Mouse (Mus musculus): ENCODE measurements around the gene Ppfibp1. TPM values are rescaled to one million over a fixed set of nuclear protein-coding genes. Genes with fewer than 3 reads are reported as not detected.
"Not testable (repeated sequence)": the region's sequence is repeated elsewhere in the genome, so short reads cannot be mapped to it uniquely, and the experiment has no call there.

The Ppfibp1 gene
- total RNA-seq, 1 experiment: 39.9 TPM

- H3K27ac ChIP-seq (ENCODE audit: insufficient read depth, low read depth, low read length, poor library complexity, severe bottlenecking): no peak overlapping the region
- H3K4me1 ChIP-seq (ENCODE audit: control insufficient read depth in 2 of 2, insufficient read depth in 2 of 2, low read length in 2 of 2, poor library complexity in 1 of 2): peaks cover 0 to 6% of the 10 kb centered on the region in 2 experiments; a peak in 1 of 4 replicates
- H3K4me3 ChIP-seq (ENCODE audit: insufficient read depth in 1 of 2, low read depth in 1 of 2, low read length in 2 of 2, poor library complexity in 1 of 2, severe bottlenecking in 1 of 2): no peak overlapping the region
- H3K9ac ChIP-seq (ENCODE audit: insufficient read depth, low read depth, low read length, poor library complexity, severe bottlenecking): no peak overlapping the region
- in situ Hi-C loops (cut with MboI; ENCODE audit: low sequenced_read_pairs in 2 of 2, unreplicated experiment in 2 of 2): no loop called here
- no peak for DNase-seq (ENCODE audit: low read depth, low spot score)
- H3K36me3 ChIP-seq (ENCODE audit: control insufficient read depth, insufficient read depth, low read length, poor library complexity, severe bottlenecking): no peaks in the 10 kb centered on the region
- TF ChIP-seq CHD2 (IDR thresholded peaks at IDR 0.05; ENCODE audit: low read depth, low read length): no peak
- TF ChIP-seq ZC3H11A (IDR thresholded peaks at IDR 0.05; ENCODE audit: borderline replicate concordance, low read depth, low read length): no peak
- TF ChIP-seq HCFC1 (IDR thresholded peaks at IDR 0.05; ENCODE audit: borderline replicate concordance, insufficient read depth, low read length): no peak
- no peak for TF ChIP-seq MAFK (IDR thresholded peaks at IDR 0.05; ENCODE audit: insufficient read depth, low read depth, low read length)
- no peak for TF ChIP-seq ZNF384 (IDR thresholded peaks at IDR 0.05; ENCODE audit: low read depth, low read length)
- H3K9me3 ChIP-seq (ENCODE audit: control insufficient read depth, insufficient read depth, low read depth, low read length): no peaks in the 10 kb centered on the region
These were observed 36.4 kb upstream of the Ppfibp1 start for GRCm38 (mm10) chr6:146851916-146852315.

- no peaks in the 10 kb centered on the region for H3K36me3 ChIP-seq (ENCODE audit: control insufficient read depth, insufficient read depth, low read length, poor library complexity, severe bottlenecking)
- TF ChIP-seq ZNF384 (IDR thresholded peaks at IDR 0.05; ENCODE audit: low read depth, low read length): no peak
- no peak for TF ChIP-seq ZC3H11A (IDR thresholded peaks at IDR 0.05; ENCODE audit: borderline replicate concordance, low read depth, low read length)
- no peak for TF ChIP-seq CHD2 (IDR thresholded peaks at IDR 0.05; ENCODE audit: low read depth, low read length)
- no peak for TF ChIP-seq MAFK (IDR thresholded peaks at IDR 0.05; ENCODE audit: insufficient read depth, low read depth, low read length)
- TF ChIP-seq HCFC1 (IDR thresholded peaks at IDR 0.05; ENCODE audit: borderline replicate concordance, insufficient read depth, low read length): no peak
- H3K9ac ChIP-seq (ENCODE audit: insufficient read depth, low read depth, low read length, poor library complexity, severe bottlenecking): no peak overlapping the region
- H3K4me1 ChIP-seq (ENCODE audit: control insufficient read depth in 2 of 2, insufficient read depth in 2 of 2, low read length in 2 of 2, poor library complexity in 1 of 2): peaks cover 0 to 6% of the 10 kb centered on the region in 2 experiments; a peak in 1 of 4 replicates
- DNase-seq (ENCODE audit: low read depth, low spot score): no peak
- H3K9me3 ChIP-seq (ENCODE audit: control insufficient read depth, insufficient read depth, low read depth, low read length): no peaks in the 10 kb centered on the region
- no peak overlapping the region for H3K4me3 ChIP-seq (ENCODE audit: insufficient read depth in 1 of 2, low read depth in 1 of 2, low read length in 2 of 2, poor library complexity in 1 of 2, severe bottlenecking in 1 of 2)
- in situ Hi-C loops (cut with MboI; ENCODE audit: low sequenced_read_pairs in 2 of 2, unreplicated experiment in 2 of 2): no loop called here
- no peak overlapping the region for H3K27ac ChIP-seq (ENCODE audit: insufficient read depth, low read depth, low read length, poor library complexity, severe bottlenecking)
These were observed 35.5 kb upstream of the Ppfibp1 start for GRCm38 (mm10) chr6:146852739-146853138.

- Histone ChIP-seq H3K4me1 (ENCODE audit: control insufficient read depth in 2 of 2, insufficient read depth in 2 of 2, low read length in 2 of 2, poor library complexity in 1 of 2) (no peaks in the 10 kb centered on the region), H3K9ac (ENCODE audit: insufficient read depth, low read depth, low read length, poor library complexity, severe bottlenecking) (no peak overlapping the region), H3K4me3 (ENCODE audit: insufficient read depth in 1 of 2, low read depth in 1 of 2, low read length in 2 of 2, poor library complexity in 1 of 2, severe bottlenecking in 1 of 2) (no peak overlapping the region), H3K36me3 (ENCODE audit: control insufficient read depth, insufficient read depth, low read length, poor library complexity, severe bottlenecking) (no peaks in the 10 kb centered on the region), H3K27ac (ENCODE audit: insufficient read depth, low read depth, low read length, poor library complexity, severe bottlenecking) (no peak overlapping the region), H3K9me3 (ENCODE audit: control insufficient read depth, insufficient read depth, low read depth, low read length) (no peaks in the 10 kb centered on the region)
- in situ Hi-C loops (cut with MboI; ENCODE audit: low sequenced_read_pairs in 2 of 2, unreplicated experiment in 2 of 2): no loop called here
- no peak for TF ChIP-seq MAFK (IDR thresholded peaks at IDR 0.05; ENCODE audit: insufficient read depth, low read depth, low read length)
- no peak for TF ChIP-seq ZNF384 (IDR thresholded peaks at IDR 0.05; ENCODE audit: low read depth, low read length)
- no peak for TF ChIP-seq CHD2 (IDR thresholded peaks at IDR 0.05; ENCODE audit: low read depth, low read length)
- TF ChIP-seq HCFC1 (IDR thresholded peaks at IDR 0.05; ENCODE audit: borderline replicate concordance, insufficient read depth, low read length): no peak
- TF ChIP-seq ZC3H11A (IDR thresholded peaks at IDR 0.05; ENCODE audit: borderline replicate concordance, low read depth, low read length): no peak
- peak; percentile 99 for DNase-seq (ENCODE audit: low read depth, low spot score)
These were observed 33.1 kb upstream of the Ppfibp1 start for GRCm38 (mm10) chr6:146855185-146855584.

- Histone ChIP-seq H3K36me3 (ENCODE audit: control insufficient read depth, insufficient read depth, low read length, poor library complexity, severe bottlenecking) (no peaks in the 10 kb centered on the region), H3K9ac (ENCODE audit: insufficient read depth, low read depth, low read length, poor library complexity, severe bottlenecking) (no peak overlapping the region), H3K4me3 (ENCODE audit: insufficient read depth in 1 of 2, low read depth in 1 of 2, low read length in 2 of 2, poor library complexity in 1 of 2, severe bottlenecking in 1 of 2) (no peak overlapping the region), H3K4me1 (ENCODE audit: control insufficient read depth in 2 of 2, insufficient read depth in 2 of 2, low read length in 2 of 2, poor library complexity in 1 of 2) (no peaks in the 10 kb centered on the region), H3K27ac (ENCODE audit: insufficient read depth, low read depth, low read length, poor library complexity, severe bottlenecking) (no peak overlapping the region), H3K9me3 (ENCODE audit: control insufficient read depth, insufficient read depth, low read depth, low read length) (no peaks in the 10 kb centered on the region)
- DNase-seq (ENCODE audit: low read depth, low spot score): no peak
- in situ Hi-C loops (cut with MboI; ENCODE audit: low sequenced_read_pairs in 2 of 2, unreplicated experiment in 2 of 2): no loop called here
- TF ChIP-seq ZC3H11A (IDR thresholded peaks at IDR 0.05; ENCODE audit: borderline replicate concordance, low read depth, low read length) (no peak), HCFC1 (IDR thresholded peaks at IDR 0.05; ENCODE audit: borderline replicate concordance, insufficient read depth, low read length) (no peak), CHD2 (IDR thresholded peaks at IDR 0.05; ENCODE audit: low read depth, low read length) (no peak), ZNF384 (IDR thresholded peaks at IDR 0.05; ENCODE audit: low read depth, low read length) (no peak), MAFK (IDR thresholded peaks at IDR 0.05; ENCODE audit: insufficient read depth, low read depth, low read length) (no peak)
These were observed 30.9 kb upstream of the Ppfibp1 start for GRCm38 (mm10) chr6:146857386-146857785.

- Histone ChIP-seq H3K4me1 (ENCODE audit: control insufficient read depth in 2 of 2, insufficient read depth in 2 of 2, low read length in 2 of 2, poor library complexity in 1 of 2) (no peaks in the 10 kb centered on the region), H3K9ac (ENCODE audit: insufficient read depth, low read depth, low read length, poor library complexity, severe bottlenecking) (no peak overlapping the region), H3K4me3 (ENCODE audit: insufficient read depth in 1 of 2, low read depth in 1 of 2, low read length in 2 of 2, poor library complexity in 1 of 2, severe bottlenecking in 1 of 2) (no peak overlapping the region), H3K9me3 (ENCODE audit: control insufficient read depth, insufficient read depth, low read depth, low read length) (no peaks in the 10 kb centered on the region), H3K36me3 (ENCODE audit: control insufficient read depth, insufficient read depth, low read length, poor library complexity, severe bottlenecking) (no peaks in the 10 kb centered on the region), H3K27ac (ENCODE audit: insufficient read depth, low read depth, low read length, poor library complexity, severe bottlenecking) (no peak overlapping the region)
- TF ChIP-seq HCFC1 (IDR thresholded peaks at IDR 0.05; ENCODE audit: borderline replicate concordance, insufficient read depth, low read length) (no peak), CHD2 (IDR thresholded peaks at IDR 0.05; ENCODE audit: low read depth, low read length) (no peak), MAFK (IDR thresholded peaks at IDR 0.05; ENCODE audit: insufficient read depth, low read depth, low read length) (no peak), ZC3H11A (IDR thresholded peaks at IDR 0.05; ENCODE audit: borderline replicate concordance, low read depth, low read length) (no peak), ZNF384 (IDR thresholded peaks at IDR 0.05; ENCODE audit: low read depth, low read length) (no peak)
- DNase-seq (ENCODE audit: low read depth, low spot score): no peak
- in situ Hi-C loops (cut with MboI; ENCODE audit: low sequenced_read_pairs in 2 of 2, unreplicated experiment in 2 of 2): no loop called here
These were observed 25.1 kb upstream of the Ppfibp1 start for GRCm38 (mm10) chr6:146863154-146863553.

- H3K27ac ChIP-seq (ENCODE audit: insufficient read depth, low read depth, low read length, poor library complexity, severe bottlenecking); H3K36me3 ChIP-seq (ENCODE audit: control insufficient read depth, insufficient read depth, low read length, poor library complexity, severe bottlenecking); DNase-seq (ENCODE audit: low read depth, low spot score); H3K4me1 ChIP-seq (ENCODE audit: control insufficient read depth in 2 of 2, insufficient read depth in 2 of 2, low read length in 2 of 2, poor library complexity in 1 of 2); in situ Hi-C loops (cut with MboI; ENCODE audit: low sequenced_read_pairs in 2 of 2, unreplicated experiment in 2 of 2); H3K9ac ChIP-seq (ENCODE audit: insufficient read depth, low read depth, low read length, poor library complexity, severe bottlenecking); H3K4me3 ChIP-seq (ENCODE audit: insufficient read depth in 1 of 2, low read depth in 1 of 2, low read length in 2 of 2, poor library complexity in 1 of 2, severe bottlenecking in 1 of 2); H3K9me3 ChIP-seq (ENCODE audit: control insufficient read depth, insufficient read depth, low read depth, low read length): not testable (repeated sequence)
These were observed 23.9 kb upstream of the Ppfibp1 start for GRCm38 (mm10) chr6:146864370-146864769.

All from ES-E14 (cell line).